Mouse (Mus musculus) limb, embryonic 14.5 days (tissue): ENCODE results near the gene Slc16a7. TPM values are rescaled to one million over a fixed set of nuclear protein-coding genes. Genes with fewer than 3 reads are reported as not detected.

Experiments
- ATAC-seq: fragments of 200-750 bp; cut with Nextera tagmentation; 2 replicates; pipeline ENCODE4 v1.8.0; 2017; ENCODE audit warnings: low read depth, moderate number of reproducible peaks, moderate TSS enrichment; ENCODE audit not compliant: low FRiP score
- DNase-seq: peaks from one replicate; pipeline ENCODE4 v3.0.0-alpha.2; 2015; ENCODE audit warnings: low spot score
- H3K27ac ChIP-seq: fragments of 300-500 bp; sonication (generic); replicated peaks from 2 replicates; pipeline ENCODE4 v1.5.1; 2014; ENCODE audit warnings: low read depth, mild to moderate bottlenecking, low read length, moderate library complexity, mixed read lengths
- H3K27me3 ChIP-seq: fragments of 300-500 bp; sonication (generic); 2 replicates; pipeline ENCODE4 v1.6.1; 2014; ENCODE audit warnings: low read length, mixed read lengths; ENCODE audit not compliant: control insufficient read depth, insufficient read depth
- H3K36me3 ChIP-seq: fragments of 300-500 bp; sonication (generic); 2 replicates; pipeline ENCODE4 v1.6.1; 2014; ENCODE audit warnings: mild to moderate bottlenecking, low read length, moderate library complexity, mixed read lengths; ENCODE audit not compliant: control insufficient read depth, insufficient read depth
- H3K4me1 ChIP-seq: fragments of 300-500 bp; sonication (generic); 2 replicates; pipeline ENCODE4 v1.6.1; 2014; ENCODE audit warnings: antibody characterized with exemption, low read length, mixed read lengths; ENCODE audit not compliant: control insufficient read depth, insufficient read depth
- H3K4me2 ChIP-seq: fragments of 300-500 bp; sonication (generic); replicated peaks from 2 replicates; pipeline ENCODE4 v1.6.1; 2014; ENCODE audit warnings: low read depth, mild to moderate bottlenecking, low read length, moderate library complexity; ENCODE audit not compliant: severe bottlenecking
- H3K4me3 ChIP-seq: fragments of 300-500 bp; sonication (generic); replicated peaks from 2 replicates; pipeline ENCODE4 v1.5.1; 2014; ENCODE audit warnings: low read length
- H3K9ac ChIP-seq: fragments of 300-500 bp; sonication (generic); 2 replicates; pipeline ENCODE4 v1.6.1; 2014; ENCODE audit warnings: mild to moderate bottlenecking, low read depth, low read length, moderate library complexity; ENCODE audit not compliant: severe bottlenecking
- H3K9me3 ChIP-seq: fragments of 300-500 bp; sonication (generic); 2 replicates; pipeline ENCODE4 v1.6.1; 2016; ENCODE audit warnings: low read length; ENCODE audit not compliant: control insufficient read depth
- POLR2A ChIP-seq: fragments of 200-500 bp; IDR thresholded peaks from 2 replicates; pipeline ENCODE4 v1.8.0; 2012; ENCODE audit warnings: inconsistent platforms, mild to moderate bottlenecking, moderate library complexity, borderline replicate concordance; ENCODE audit not compliant: insufficient read depth, insufficient read length; ENCODE audit errors: extremely low read depth
- WGBS: fragments of 180-500 bp; shearing (Covaris S2); extraction: QIAGEN DNeasy Blood & Tissue Kit; methylation state at CpG from one replicate; pipeline ENCODE4 v1.1.7; 2014; 5-methylcytosine and 5-hydroxymethylcytosine counted together
- polyA plus RNA-seq, 2 experiments: library from polyadenylated mRNA; depleted of rRNA in 1 of 2; stranded (reverse) in 1 of 2; unstranded in 1 of 2; fragments of >200 nt; fragmentation: Nextera tagmentation in 1 of 2; extraction: Ambion mirVana in 1 of 2; gene quantifications; 2 replicates each; pipeline versions ENCODE4 v1.2.1 to v1.2.3; 2012 to 2014

Slc16a7 gene
- polyA plus RNA-seq, 2 experiments = 5.1 to 5.3 TPM

- no peak for ATAC-seq
- DNase-seq = peak; percentile 13
- Histone ChIP-seq H3K9me3 (no peaks in the 10 kb centered on the region), H3K36me3 (no peaks in the 10 kb centered on the region), H3K27me3 (no peaks in the 10 kb centered on the region), H3K4me2 (no peak overlapping the region; the same call in 1 of the 2 replicates), H3K4me3 (no peak overlapping the region; the same call in 1 of the 2 replicates), H3K27ac (no peak overlapping the region), H3K4me1 (peaks cover 11% of the 10 kb centered on the region), H3K9ac (no peak overlapping the region)
- TF ChIP-seq POLR2A = no peak
- 25% methylated on average over 14 of the region's 14 CpGs for WGBS
These were observed 1.4 kb downstream of the Slc16a7 start for GRCm38 (mm10) chr10:125387782-125388415.

- Histone ChIP-seq H3K27ac (no peak overlapping the region), H3K4me3 (no peak overlapping the region), H3K4me1 (no peaks in the 10 kb centered on the region), H3K9me3 (no peaks in the 10 kb centered on the region), H3K36me3 (no peaks in the 10 kb centered on the region), H3K27me3 (no peaks in the 10 kb centered on the region), H3K4me2 (no peak overlapping the region), H3K9ac (no peak overlapping the region)
- WGBS = 66% methylated on average over 5 of the region's 5 CpGs
- no peak for ATAC-seq
- TF ChIP-seq POLR2A = no peak
- no peak for DNase-seq
These were observed 13.7 kb downstream of the Slc16a7 start for GRCm38 (mm10) chr10:125375526-125375925.

GRCm38 (mm10) chr10:125372666-125373065 is 16.6 kb downstream of the Slc16a7 start:
- 91% methylated on average over 13 of the region's 13 CpGs for WGBS
- ATAC-seq (no peak), DNase-seq (no peak)
- H3K9ac ChIP-seq = no peak overlapping the region
- H3K9me3 ChIP-seq = no peaks in the 10 kb centered on the region
- H3K4me2 ChIP-seq = no peak overlapping the region
- H3K27me3 ChIP-seq = no peaks in the 10 kb centered on the region
- H3K4me3 ChIP-seq = no peak overlapping the region
- no peaks in the 10 kb centered on the region for H3K4me1 ChIP-seq
- no peaks in the 10 kb centered on the region for H3K36me3 ChIP-seq
- no peak for TF ChIP-seq POLR2A
- no peak overlapping the region for H3K27ac ChIP-seq

GRCm38 (mm10) chr10:125371451-125371850 is 17.8 kb downstream of the Slc16a7 start:
- H3K36me3 ChIP-seq = no peaks in the 10 kb centered on the region
- H3K27me3 ChIP-seq = no peaks in the 10 kb centered on the region
- no peak overlapping the region for H3K27ac ChIP-seq
- H3K4me1 ChIP-seq = no peaks in the 10 kb centered on the region
- no peak overlapping the region for H3K4me2 ChIP-seq
- no peak overlapping the region for H3K4me3 ChIP-seq
- H3K9me3 ChIP-seq = no peaks in the 10 kb centered on the region
- DNase-seq = no peak
- no peak for ATAC-seq
- no peak for TF ChIP-seq POLR2A
- 72% methylated on average over 11 of the region's 11 CpGs for WGBS
- no peak overlapping the region for H3K9ac ChIP-seq

- Histone ChIP-seq H3K36me3 (no peaks in the 10 kb centered on the region), H3K9me3 (no peaks in the 10 kb centered on the region), H3K9ac (no peak overlapping the region), H3K4me2 (no peak overlapping the region), H3K4me1 (no peaks in the 10 kb centered on the region), H3K4me3 (no peak overlapping the region), H3K27ac (no peak overlapping the region), H3K27me3 (no peaks in the 10 kb centered on the region)
- DNase-seq (no peak), ATAC-seq (no peak)
- no peak for TF ChIP-seq POLR2A
- 78% methylated on average over 8 of the region's 8 CpGs for WGBS
These were observed 19.1 kb downstream of the Slc16a7 start for GRCm38 (mm10) chr10:125370037-125370610.
